Mouse (Mus musculus) megakaryocyte, adult 5-6 weeks (primary cell): ENCODE results near the gene Gamt. TPM values are rescaled to one million over a fixed set of nuclear protein-coding genes. Genes with fewer than 3 reads are reported as not detected.
"Not testable (repeated sequence)": the region's sequence is repeated elsewhere in the genome, so short reads cannot be mapped to it uniquely, and the experiment has no call there.

Experiments used
- ATAC-seq: 2 replicates; pipeline ENCODE4 v1.8.0; 2016; ENCODE audit warnings: mild to moderate bottlenecking, inconsistent platforms; ENCODE audit not compliant: poor library complexity, severe bottlenecking
- total RNA-seq, 2 experiments: library from RNA; stranded (forward) in 1 of 2; stranded (reverse) in 1 of 2; fragments of 153-499, 151-499 nt in 1 of 2; fragments of 221-1000, 200-1000 nt in 1 of 2; gene quantifications; 2 replicates each; pipeline versions ENCODE4 v1.2.3 to v1.2.4; 2015 to 2017

Gamt gene
- total RNA-seq, 2 experiments from 2014 or later = 4.4 to 6.3 TPM

DNA sequence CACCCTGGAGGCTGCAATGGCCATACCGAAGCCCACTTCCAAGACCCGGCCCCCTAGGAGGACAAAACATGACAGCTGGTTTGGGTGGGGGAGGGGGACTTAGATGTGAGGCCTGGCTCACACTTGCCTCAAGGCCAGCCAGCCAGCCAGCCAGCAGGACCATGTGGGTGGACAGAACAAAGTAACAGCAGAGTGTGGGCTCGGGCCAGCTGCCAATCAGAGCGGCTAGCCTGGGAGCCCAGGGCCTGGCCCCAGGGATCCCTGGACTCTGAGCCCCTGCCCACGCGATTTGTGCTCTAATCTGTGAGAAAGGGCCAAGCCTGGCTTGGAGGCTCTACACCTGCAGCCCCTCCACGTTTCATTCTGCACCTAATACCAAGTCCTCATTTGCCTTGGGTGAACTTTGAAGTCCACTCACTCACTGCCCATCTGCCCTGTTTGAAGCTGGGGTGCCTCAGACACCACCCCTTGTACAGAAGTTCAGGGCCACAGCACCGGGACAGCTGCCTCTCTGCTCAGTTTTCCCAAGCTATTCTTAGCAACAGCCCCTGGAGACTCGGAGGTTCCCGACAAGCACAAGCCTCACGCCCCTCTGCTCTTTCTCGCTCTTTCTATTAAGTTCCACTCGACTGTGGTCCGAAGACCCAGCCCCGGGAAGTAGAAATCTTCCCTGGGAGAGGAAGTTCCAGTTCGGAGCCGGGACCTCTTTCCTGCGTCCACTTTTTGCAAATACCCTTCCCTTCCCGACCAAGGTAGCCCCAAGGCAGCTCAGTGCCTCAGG is 761 bp downstream of the Gamt start:
- no peak for ATAC-seq

DNA sequence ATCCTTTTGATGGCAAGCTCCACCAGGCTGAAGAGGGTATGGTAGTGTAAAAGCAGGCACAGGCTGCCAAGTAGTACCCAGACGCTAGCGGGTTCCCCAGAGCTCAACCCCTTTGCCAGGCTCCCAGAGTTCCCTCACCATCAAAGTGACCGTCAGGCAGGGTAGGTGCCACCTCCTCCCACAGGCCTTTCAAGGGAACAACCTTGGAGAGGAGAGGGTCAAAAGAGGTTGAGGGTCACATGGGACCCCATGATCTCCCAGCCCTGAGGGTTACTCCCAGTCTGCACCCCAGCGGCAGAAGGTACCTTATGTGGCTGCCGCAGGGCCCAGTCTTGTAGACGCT is 1.4 kb downstream of the Gamt start:
- ATAC-seq = no peak

DNA sequence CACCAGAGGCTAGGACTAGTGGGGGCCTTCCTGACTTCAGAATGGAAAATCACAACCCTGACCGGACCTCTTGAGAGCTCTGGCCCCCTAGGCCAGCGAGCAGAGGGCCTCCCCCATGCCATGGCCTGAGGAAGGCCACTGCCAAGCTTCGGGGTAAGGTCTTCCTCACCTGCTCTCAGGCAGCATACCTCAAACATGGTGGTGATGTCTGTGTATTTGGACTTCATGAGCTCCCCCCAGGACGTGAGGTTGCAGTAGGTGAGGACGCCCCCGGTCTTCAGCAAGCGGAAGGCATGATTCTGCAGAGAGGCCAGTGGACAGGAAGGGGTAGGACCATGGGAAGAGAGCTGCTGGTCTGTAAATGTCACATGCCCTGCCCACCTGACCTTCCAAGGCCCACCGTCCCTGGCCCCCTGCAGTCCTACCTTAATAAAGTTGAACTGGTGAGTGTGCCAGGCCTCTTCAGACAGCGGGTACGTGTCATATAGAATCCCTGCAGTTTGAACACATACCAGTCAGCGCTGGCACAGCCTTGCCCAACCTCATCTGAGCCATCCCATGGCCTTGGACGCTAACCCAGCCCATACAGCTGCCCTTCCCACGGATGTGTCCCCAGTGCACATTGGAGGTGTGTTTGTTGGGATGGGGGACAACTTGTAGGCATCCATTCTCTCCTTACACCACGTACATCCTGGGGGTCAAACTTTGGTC is 1.9 kb downstream of the Gamt start:
- no peak for ATAC-seq

DNA sequence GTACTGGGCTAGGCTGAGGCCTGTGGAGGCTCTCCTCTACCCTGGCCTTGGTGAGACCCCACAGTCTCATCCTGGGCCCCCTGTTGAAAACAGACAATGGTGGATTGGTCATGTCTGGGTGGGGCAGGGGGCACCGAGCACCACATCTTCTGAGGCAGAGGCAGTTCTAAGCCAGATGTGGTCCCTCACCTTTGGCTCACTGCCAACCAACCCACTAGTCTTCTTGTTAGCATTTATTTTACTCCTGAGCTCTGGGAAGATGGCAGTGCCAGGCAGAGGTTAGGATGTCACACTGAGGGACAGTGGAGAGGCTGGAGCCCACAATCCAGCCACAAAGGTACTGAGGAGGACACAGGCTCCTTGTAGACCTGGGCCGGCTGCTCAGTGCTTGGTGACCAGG is 2.9 kb downstream of the Gamt start:
- ATAC-seq = no peak

DNA sequence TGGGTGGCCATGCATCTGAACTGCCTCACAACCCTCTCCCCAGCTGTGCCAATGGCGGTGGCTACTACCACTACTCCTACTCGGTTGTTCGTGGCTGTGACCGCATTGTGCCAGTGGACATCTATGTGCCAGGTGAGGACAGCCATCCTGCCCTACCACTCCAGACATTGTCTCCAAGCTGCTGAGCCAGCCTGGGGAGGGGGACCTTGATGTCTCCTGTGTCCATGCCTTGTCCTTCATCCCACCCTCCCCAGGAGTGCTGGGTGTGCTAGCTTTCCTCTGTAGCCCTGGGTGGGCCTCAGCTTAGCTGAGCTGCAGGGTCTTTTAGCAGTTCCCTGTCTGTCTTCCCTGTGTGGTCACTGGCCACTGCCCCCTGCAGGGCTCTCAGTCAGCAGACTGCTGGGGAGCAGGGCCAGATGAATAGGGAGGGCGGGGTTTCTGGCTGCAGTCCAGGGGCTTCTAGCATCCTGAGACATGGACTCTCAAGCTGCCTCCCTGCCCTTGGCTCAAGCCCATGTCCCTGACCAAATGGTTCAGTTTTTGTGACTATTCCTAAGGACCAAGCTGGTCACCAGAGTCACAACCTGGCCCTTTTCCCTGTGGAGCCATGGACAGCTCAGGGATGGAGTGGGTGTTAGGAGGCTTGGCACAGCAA is 4.8 kb downstream of the Gamt start:
- ATAC-seq = no peak

DNA sequence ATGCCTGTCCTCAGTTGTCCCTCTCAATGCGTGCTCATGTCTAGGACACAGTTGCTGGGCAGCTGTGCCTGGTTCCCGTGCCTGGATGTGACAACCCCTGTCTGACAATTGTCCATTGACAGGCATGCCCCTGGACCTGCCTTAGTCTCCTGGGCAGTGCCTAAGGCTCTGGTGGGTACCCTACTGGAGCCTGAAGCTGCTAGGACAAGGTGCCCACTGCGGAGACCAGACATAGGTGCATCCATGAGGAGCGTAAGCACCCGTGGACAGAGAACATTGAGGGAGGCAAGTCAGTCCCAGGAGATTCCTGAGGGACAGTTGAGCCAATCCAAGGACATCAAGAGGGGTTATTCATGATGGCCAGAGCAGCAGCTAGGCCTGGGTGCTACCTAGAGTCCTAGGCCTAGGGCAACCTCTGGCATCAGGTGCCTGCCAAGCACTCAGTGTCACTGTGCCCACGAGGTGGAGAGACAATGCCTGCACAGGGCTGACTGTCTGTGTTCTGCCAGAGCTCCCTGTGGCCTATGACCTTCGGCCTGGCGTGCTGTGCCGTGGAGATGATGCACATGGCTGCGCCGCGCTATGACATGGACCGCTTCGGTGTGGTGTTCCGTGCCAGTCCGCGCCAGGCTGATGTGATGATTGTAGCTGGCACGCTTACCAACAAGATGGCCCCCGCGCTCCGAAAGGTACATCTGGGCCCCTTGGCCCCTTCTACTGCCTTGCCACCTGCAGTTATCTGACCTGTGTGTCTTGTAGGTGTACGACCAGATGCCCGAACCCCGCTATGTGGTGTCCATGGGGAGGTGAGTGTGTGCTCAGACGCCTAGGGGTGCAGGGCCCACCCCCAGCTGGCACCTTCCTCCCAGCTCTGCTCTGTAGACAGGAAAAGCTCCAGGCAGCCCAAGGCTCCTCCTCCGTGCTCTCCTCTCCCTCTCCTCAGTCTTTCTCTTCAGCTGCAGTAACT is 6.2 kb downstream of the Gamt start:
- no peak for ATAC-seq

DNA sequence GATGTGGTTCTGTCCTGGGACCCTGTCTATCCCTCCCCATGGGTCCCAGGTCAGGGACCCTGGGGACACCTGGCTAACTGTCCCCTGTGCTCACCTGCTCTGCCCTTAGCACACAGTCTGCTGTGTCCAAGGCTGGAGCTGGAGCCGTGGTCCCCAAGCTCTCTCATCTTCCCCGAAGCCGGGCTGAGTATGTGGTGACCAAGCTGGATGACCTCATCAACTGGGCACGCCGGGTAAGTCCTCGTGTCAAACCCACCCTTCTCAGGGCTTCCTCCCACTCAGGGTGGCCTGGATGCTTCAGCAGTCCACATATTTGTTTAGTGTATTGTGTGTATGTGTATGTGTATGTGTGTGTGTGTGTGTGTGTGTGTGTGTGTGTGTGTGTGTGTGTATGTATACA is 7.3 kb downstream of the Gamt start:
- no peak for ATAC-seq

DNA sequence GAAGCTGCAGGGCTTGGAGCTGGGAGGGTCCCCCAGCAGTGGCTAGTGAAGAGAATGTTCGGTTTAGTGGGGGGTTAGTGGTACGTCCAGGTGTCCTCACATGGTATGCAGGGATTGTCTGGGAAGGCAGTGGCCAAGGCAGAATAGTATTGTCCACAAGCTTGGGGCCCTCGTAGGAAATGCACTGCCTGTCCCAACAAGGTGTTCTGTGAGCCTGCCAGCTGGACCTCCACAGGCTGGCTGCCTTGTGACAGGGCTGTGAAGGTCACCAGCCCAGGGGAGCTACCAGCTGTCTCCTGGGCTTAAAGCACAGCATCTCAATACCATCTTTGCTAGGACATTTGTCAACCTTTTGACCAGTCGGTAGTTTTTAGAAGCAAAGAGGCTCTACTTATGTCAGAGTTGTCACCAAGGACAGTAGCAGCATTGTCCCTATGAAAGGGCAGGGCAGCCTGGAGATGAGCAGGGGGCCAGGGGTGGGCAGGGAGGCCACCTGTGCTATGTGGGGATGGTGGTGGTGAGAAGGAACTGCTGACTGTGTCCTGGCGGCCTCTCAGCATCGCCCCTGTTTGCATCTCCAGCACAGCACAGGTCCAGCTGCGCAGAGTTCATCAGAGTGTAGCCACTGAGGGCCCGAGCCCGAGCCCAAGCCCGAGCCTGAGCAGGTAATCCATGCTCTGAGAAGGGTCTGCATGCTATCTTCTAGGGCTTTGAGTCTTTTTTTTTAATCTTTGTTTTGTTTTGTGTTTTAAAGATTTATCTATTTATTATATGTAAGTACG is 8.1 kb downstream of the Gamt start:
- ATAC-seq = no peak

DNA sequence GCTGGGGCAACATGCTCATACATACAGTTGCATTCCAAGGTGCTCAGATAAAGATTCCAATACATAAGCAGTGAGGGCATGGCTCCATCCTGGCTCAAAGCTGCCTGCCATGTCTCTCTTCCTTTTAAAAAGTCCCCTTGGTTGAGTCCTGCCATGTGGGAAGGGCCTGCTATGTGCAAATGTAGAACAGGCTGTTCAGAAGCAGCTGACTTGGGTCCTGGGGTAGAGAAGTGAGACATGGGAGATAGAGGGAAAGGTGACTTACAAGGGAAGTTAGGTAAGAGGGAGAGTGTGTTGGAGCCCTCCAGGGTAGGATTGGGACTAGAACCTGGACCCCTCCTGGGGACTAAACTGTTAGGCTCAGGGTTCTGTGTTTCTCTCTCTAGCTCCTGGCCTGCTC is 8.8 kb downstream of the Gamt start:
- ATAC-seq = no peak

DNA sequence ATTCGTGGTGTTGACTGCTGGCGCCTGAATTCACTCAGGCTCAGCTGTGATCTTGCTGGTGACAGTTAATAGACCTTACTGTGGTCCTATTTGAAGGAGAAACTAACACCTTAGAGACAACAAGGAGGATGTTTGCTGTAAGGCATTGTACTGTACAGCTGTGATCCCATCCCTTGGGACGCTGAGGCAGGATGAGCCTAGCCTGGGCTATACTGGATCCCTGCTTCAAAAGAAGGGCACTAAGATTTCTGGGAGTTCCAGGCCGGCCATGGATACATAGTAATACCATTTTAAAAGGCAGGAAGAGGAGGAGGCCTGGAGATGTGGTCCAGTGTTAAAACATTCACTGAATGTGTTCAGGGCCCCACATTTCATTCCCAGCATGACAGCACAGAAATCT is 10.2 kb downstream of the Gamt start:
- no peak for ATAC-seq

DNA sequence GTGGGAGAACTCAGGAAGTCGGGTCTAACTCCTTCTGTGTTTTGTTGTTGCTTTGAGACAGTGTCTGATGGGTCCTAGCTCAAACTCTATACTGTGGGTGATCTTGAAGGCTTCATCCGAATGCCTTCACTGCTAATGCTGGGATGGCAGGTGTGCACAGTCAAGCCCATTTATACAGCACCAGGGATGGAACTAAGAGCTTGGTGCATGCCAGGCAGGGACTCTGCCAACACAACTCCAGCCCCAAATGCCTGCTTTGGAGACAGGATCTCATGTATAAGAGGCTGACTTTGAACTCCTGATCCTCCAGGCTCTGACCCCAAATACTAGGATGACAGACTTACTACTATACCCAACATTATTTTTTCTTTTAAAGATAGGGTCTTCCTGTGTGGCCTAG is 10.8 kb downstream of the Gamt start:
- no peak for ATAC-seq

DNA sequence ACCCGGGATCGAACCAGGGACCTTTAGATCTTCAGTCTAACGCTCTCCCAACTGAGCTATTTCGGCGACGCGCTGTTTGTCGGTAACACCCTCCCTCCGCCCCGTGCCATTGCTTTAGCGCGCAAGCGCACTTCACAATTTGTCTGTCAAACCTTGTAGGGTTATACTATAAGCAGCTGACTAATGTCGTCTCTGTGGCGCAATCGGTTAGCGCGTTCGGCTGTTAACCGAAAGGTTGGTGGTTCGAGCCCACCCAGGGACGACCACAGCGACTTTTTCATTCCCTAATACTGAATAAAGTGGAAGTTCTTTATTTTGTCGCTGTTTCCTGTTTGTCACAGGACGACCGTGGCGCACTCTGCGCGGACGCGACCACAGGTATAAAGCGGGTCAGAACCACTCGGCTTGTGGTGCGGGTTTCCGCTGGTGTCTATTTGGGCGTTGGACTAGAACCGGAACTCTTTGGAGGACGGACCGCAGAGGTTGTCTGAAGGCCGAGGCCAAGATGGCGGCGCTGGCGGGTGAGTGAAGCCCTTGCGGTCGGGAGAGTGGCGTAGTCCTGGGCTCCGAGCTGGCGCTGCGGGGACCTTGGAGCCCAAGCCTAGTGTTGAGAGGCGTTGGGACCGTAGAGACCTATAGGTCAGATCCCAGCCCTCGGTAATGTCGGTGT is 11.7 kb downstream of the Gamt start, which contains the start of gene Ndufs7:
Ndufs7 (plus strand) TSS at position 151 of the 670 bp plus-strand sequence.
- peak; percentile 90 for ATAC-seq

DNA sequence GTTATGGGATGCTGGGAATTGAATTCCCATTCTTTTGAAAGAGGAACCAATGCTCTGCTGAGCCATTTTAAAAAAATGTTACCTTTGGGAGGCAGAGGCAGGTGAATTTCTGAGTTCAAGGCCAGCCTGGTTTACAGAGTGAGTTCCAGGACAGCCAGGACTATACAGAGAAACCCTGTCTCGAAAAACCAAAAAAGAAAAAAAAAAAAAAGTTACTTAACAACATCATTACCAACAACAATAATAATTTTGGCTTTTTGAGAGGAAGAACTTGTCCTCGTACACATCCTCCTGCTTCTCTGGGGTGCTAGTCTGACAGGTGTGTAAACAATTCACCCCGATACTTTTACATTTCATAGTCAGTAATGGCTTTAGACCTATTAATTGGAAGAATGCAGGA is 12.4 kb downstream of the Gamt start:
- not testable (repeated sequence) for ATAC-seq

DNA sequence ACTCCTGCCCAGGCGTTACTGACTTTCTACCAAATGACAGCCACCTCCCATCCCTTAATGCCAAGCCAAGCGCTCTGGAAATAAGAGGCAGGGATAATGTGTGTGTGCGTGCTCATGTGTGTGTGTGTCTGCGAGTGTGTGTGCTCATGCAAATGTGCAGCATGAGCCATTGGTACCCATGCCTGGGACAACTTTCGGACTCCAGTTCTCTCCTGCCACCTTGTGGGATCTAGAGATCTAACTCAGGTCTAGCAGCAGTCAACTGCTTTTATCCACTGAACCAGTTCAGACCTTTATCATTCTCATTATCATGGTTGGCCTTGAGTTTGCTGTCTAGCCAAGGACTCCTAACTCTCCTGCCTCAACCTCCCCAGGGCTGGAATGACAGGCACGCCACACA is 13.0 kb downstream of the Gamt start:
- no peak for ATAC-seq

DNA sequence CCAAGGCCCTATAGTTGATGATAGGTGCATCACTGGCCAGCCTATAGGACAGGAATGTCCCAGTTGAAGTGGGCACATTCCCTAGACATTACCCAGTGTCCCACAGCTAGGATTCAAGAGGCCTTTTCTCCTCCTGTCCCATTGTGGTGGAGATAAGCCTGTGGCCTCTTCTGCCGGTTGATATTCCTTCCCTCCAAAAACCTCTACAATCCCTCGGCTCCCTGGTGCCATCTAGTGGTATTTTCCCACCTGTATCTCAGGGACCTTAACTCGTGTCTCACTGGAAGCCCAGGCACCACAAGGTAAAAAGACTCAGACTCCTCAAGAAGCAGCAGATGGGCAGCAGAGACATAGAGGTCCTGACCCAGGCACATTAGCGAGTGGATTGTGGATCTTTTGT is 15.2 kb downstream of the Gamt start:
- peak; percentile 39 for ATAC-seq

DNA sequence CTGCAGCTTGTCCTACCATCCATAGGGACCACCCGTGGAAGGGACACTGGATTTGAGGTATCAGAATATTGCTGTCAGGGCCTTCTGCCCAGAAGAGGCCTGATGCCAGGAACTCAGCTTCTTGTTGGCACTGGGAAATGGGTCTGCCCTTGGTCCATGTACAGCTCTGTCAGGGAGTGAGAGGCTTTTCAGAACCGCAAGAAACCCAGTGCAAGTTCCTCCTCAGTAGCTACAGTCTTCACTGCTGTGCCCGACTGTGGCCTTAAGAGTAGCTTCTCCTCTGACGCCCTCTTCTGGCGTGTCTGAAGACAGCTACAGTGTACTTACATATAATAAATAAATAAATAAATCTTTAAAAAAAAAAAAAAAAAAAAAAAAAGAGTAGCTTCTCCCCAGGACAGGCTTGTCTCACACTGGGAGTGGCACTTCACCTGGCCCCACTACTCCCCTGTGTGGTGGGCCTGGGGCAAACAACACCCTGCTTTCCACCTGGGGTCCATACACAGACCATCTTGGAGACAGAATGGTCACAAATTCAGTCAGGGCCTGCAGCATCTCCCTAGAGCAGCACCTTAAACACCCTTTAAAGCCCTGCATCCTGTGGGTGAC is 15.9 kb downstream of the Gamt start:
- no peak for ATAC-seq

DNA sequence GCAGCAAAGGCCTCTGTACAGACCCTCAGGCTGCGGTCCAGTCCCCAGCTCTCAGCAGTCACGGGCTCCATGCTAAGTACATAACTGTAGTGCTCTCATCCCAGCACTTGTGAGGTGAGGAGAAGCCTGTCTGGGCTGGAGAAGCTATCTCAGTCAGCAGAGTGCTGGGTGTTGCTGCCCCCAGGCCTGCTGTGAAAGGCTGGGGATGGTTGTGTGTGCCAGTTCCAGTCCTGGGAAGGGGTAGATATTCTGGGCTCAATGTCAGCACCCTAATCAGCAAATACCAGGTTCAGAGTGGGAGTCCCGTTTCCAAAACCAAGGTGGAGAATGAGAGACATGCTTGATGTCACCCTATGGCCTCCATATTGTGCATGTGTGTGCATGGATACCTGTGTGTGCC is 18.2 kb downstream of the Gamt start:
- no peak for ATAC-seq

DNA sequence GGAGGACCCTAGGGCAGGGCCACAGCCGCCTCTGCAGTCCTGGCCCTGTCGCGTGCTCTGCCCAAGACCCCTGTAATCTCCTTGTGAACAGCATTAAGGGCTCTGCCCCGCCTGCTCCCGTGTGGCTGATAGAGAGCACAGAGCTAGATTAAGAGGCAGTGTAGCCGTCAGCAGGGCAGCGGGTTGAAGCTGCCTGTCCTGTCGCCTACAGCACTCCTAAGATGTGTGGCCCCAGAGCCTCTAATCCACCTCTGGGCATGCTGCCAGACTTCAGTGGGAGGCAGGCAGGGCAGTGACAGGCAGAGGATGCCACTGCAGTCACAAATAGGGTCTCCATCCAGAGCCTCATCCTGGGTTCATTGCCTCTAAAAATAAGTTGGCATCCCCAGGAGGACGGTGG is 18.7 kb downstream of the Gamt start:
- no peak for ATAC-seq

DNA sequence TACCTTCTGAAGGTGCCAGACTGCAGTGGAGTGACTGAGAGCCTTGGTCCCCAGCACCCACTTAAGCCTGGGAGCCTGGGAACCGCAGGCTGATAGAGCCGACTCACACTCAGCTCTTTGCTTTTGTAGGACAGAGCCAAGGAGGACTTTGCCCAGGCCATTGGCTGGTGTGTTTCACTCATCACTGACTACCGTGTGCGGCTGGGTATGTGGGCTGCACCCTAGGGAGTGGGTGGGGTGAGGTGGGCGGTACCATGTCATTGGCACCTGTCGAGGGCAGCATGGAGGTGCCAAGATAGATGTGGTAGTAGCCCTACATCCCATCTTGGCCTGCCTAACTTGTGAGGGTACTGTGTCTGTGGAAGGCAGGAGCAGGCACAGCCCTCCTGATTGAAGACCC is 21.0 kb downstream of the Gamt start:
- no peak for ATAC-seq
